Mouse (Mus musculus): ENCODE measurements around the gene Bard1.

GRCm38 (mm10) chr1:71003741-71004140 is 99.2 kb downstream of the Bard1 start:
- TF ChIP-seq CTCF (IDR thresholded peaks at IDR 0.05; ENCODE audit: borderline replicate concordance, extremely low read depth, insufficient read depth, insufficient read length), result no peak
- TF ChIP-seq POLR2A (IDR thresholded peaks at IDR 0.05; ENCODE audit: borderline replicate concordance, extremely low read depth, insufficient read depth, insufficient read length, poor library complexity, severe bottlenecking), result no peak

Measured in brain, embryonic 14.5 days (tissue).